Mouse (Mus musculus): ENCODE results near the gene P4htm.

GRCm38 (mm10) chr9:108628141-108628540, 30.7 kb upstream of the P4htm start:
- TF ChIP-seq EP300 (IDR thresholded peaks at IDR 0.05) (no peak), CTCF (IDR thresholded peaks at IDR 0.05) (no peak)
